Comparison of ENCODE assay signal across 29 mouse cellular contexts in genomic region chr11:16268396-16268795, GRCm38 (mm10). TPM values are rescaled to one million over a fixed set of nuclear protein-coding genes. Genes with fewer than 3 reads are reported as not detected.
"Had no signal": no experiment of that assay in that cellular context is flagged by ENCODE, and none has a peak within 500 bp of the region (broad histone marks: within the 10 kb centered on the region; RNA-seq: fewer than 3 reads in every experiment).

No protein-coding gene starts in this region.

- H3K4me2 ChIP-seq: heart, embryonic 12.5 days; hindbrain, embryonic 13.5 days; hindbrain, embryonic 15.5 days; kidney, embryonic 15.5 days; limb, embryonic 12.5 days; limb, embryonic 15.5 days; liver, embryonic 12.5 days had no signal

- H3K9ac ChIP-seq: heart, embryonic 12.5 days; hindbrain, embryonic 13.5 days; hindbrain, embryonic 15.5 days; kidney, embryonic 15.5 days; limb, embryonic 12.5 days; limb, embryonic 15.5 days; liver, embryonic 12.5 days; liver, embryonic 14.5 days had no signal

- H3K36me3 ChIP-seq: heart, embryonic 10.5 days; heart, embryonic 12.5 days; kidney, embryonic 15.5 days; limb, embryonic 12.5 days; limb, embryonic 15.5 days; liver, embryonic 12.5 days had no signal

- H3K27me3 ChIP-seq: heart, embryonic 12.5 days; hindbrain, embryonic 13.5 days; hindbrain, embryonic 15.5 days; kidney, embryonic 15.5 days; limb, embryonic 12.5 days; limb, embryonic 15.5 days; liver, embryonic 12.5 days had no signal

- H3K27ac ChIP-seq: gastrocnemius, adult 2 months; heart, embryonic 10.5 days; hindbrain, embryonic 13.5 days; hindbrain, embryonic 15.5 days; hindbrain, postnatal 0 days; kidney, embryonic 15.5 days; kidney, postnatal 0 days; limb, embryonic 12.5 days; limb, embryonic 15.5 days; liver, embryonic 12.5 days; liver, embryonic 14.5 days had no signal

- H3K4me1 ChIP-seq: heart, embryonic 10.5 days; heart, embryonic 12.5 days; hindbrain, embryonic 15.5 days; kidney, embryonic 15.5 days; limb, embryonic 12.5 days; limb, embryonic 15.5 days; liver, embryonic 12.5 days had no signal

- H3K4me3 ChIP-seq: gastrocnemius, adult 2 months; heart, embryonic 10.5 days; heart, embryonic 12.5 days; hindbrain, embryonic 13.5 days; hindbrain, embryonic 15.5 days; kidney, embryonic 15.5 days; limb, embryonic 12.5 days; limb, embryonic 15.5 days; liver, embryonic 12.5 days had no signal

- H3K9me3 ChIP-seq: heart, embryonic 10.5 days; heart, embryonic 12.5 days; hindbrain, embryonic 13.5 days; hindbrain, embryonic 15.5 days; kidney, embryonic 15.5 days; limb, embryonic 12.5 days; limb, embryonic 15.5 days; liver, embryonic 12.5 days had no signal

- ATAC-seq: hindbrain, postnatal 0 days; intestine, embryonic 16.5 days; liver, embryonic 12.5 days had no signal

- DNase-seq: gastrocnemius, adult 2 months; gastrocnemius, postnatal 10 days; heart, adult 18-20 months; heart, postnatal 36 days; kidney, adult 11 months; kidney, adult 2 months; kidney, adult 9 months; kidney, postnatal 14 days; kidney, postnatal 36 days; layer of hippocampus, adult 9-11 months; layer of hippocampus, postnatal 36 days; left cerebral cortex, postnatal 4 days had no signal

RNA-seq across cellular contexts. Expression of gene Vstm2a, which starts 10.9 kb away (rescaled TPM):
- total RNA-seq: granulocyte monocyte progenitor cell, adult 5-6 weeks; heart, postnatal 10 days; hematopoietic stem cell, adult 5-6 weeks; liver, adult 2 months had no signal
- polyA plus RNA-seq: heart, embryonic 12.5 days; large intestine, adult 2 months; liver, adult 2 months had no signal
